Mouse (Mus musculus): ENCODE data around the gene Fxyd6.

DNA sequence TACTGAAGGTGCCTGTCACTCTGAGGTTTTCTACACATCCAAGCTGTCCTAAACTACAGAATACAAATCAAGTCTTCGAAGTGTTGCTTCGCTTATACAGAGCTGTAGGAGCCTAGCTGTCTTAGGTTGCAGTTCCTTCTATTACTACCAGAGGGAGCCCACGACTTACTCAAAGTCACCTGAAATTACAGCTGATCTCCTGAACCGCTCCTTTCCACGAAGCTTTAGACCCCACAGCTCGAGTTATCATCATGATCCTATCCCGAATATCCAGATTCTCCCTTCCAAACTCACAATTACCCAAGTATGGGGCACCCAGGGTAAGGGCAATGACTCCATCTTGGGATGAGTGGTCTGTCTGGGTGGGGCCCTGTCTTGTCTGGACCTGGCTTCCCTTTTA lies 41.8 kb downstream of the Fxyd6 start:
- TF ChIP-seq EP300 (IDR thresholded peaks at IDR 0.05; ENCODE audit: insufficient read depth, low read depth, low read length): no peak
- no peak for TF ChIP-seq POLR2A (IDR thresholded peaks at IDR 0.05; ENCODE audit: insufficient read depth, low read length)
